Mouse (Mus musculus) liver, embryonic 14.5 days (tissue): ENCODE measurements around the gene Pcp4l1. TPM values are rescaled to one million over a fixed set of nuclear protein-coding genes. Genes with fewer than 3 reads are reported as not detected.
A peak's percentile ranks its signal among the peaks of the same experiment; 100 is the strongest.

Experiments used
- ATAC-seq: fragments of 200-750 bp; cut with Nextera tagmentation; 2 replicates; pipeline ENCODE4 v1.8.0; 2017; ENCODE audit warnings: moderate number of reproducible peaks, mild to moderate bottlenecking, moderate library complexity; ENCODE audit not compliant: insufficient read depth
- DNase-seq, 3 experiments: peaks; one replicate each; pipeline ENCODE4 v3.0.0-alpha.2; 2012 to 2013; ENCODE audit warnings: low read depth in 3 of 3, low spot score in 3 of 3
- H3K27ac ChIP-seq: fragments of 300-500 bp; sonication (generic); 2 replicates; pipeline ENCODE4 v1.5.1; 2014; ENCODE audit warnings: moderate library complexity, mild to moderate bottlenecking, control low read depth, inconsistent platforms
- H3K27me3 ChIP-seq: fragments of 300-500 bp; sonication (generic); 2 replicates; pipeline ENCODE4 v1.6.1; 2014; ENCODE audit warnings: mild to moderate bottlenecking, low read length, moderate library complexity; ENCODE audit not compliant: control insufficient read depth, insufficient read depth
- H3K36me3 ChIP-seq: fragments of 300-500 bp; sonication (generic); replicated peaks from 2 replicates; pipeline ENCODE4 v1.6.1; 2014; ENCODE audit warnings: low read depth; ENCODE audit not compliant: control insufficient read depth, insufficient read depth
- H3K4me1 ChIP-seq, 2 experiments: fragments of 200-500 bp in 1 of 2; fragments of 300-500 bp in 1 of 2; sonication (generic) in 1 of 2; replicated peaks; 2 replicates each; pipeline ENCODE4 v1.6.1; 2012 to 2014; ENCODE audit warnings: antibody characterized with exemption in 1 of 2, inconsistent platforms in 1 of 2, low read length in 1 of 2; ENCODE audit not compliant: control insufficient read depth in 2 of 2, insufficient read depth in 2 of 2
- H3K4me2 ChIP-seq: fragments of 300-500 bp; sonication (generic); 2 replicates; pipeline ENCODE4 v1.6.1; 2014; ENCODE audit warnings: low read depth, mild to moderate bottlenecking, control low read depth, moderate library complexity
- H3K4me3 ChIP-seq, 2 experiments: fragments of 200-500 bp in 1 of 2; fragments of 300-500 bp in 1 of 2; sonication (generic) in 1 of 2; 2 replicates each; pipeline ENCODE4 v1.5.1; 2012 to 2014; ENCODE audit warnings: low read depth in 2 of 2, low read length in 2 of 2, mild to moderate bottlenecking in 2 of 2, control low read depth in 1 of 2, inconsistent platforms in 1 of 2, moderate library complexity in 1 of 2; ENCODE audit not compliant: insufficient read depth in 1 of 2
- H3K9ac ChIP-seq: fragments of 300-500 bp; sonication (generic); replicated peaks from 2 replicates; pipeline ENCODE4 v1.6.1; 2014; ENCODE audit warnings: mild to moderate bottlenecking, control low read depth, moderate library complexity
- H3K9me3 ChIP-seq: fragments of 300-500 bp; sonication (generic); 2 replicates; pipeline ENCODE4 v1.6.1; 2016; ENCODE audit warnings: low read length, mixed read lengths; ENCODE audit not compliant: control insufficient read depth
- CTCF ChIP-seq: IDR thresholded peaks from 2 replicates; pipeline ENCODE4 v1.5.1; 2016; ENCODE audit warnings: antibody characterized with exemption, low read depth, control low read depth
- EP300 ChIP-seq: IDR thresholded peaks from 2 replicates; pipeline ENCODE4 v1.6.1; 2016; ENCODE audit warnings: antibody characterized with exemption, low read depth
- WGBS: fragments of 180-500 bp; shearing (Covaris S2); extraction: QIAGEN DNeasy Blood & Tissue Kit; methylation state at CpG from one replicate; pipeline ENCODE4 v1.1.7; 2014; ENCODE audit not compliant: insufficient replicate concordance; 5-methylcytosine and 5-hydroxymethylcytosine counted together
- polyA plus RNA-seq, 2 experiments: library from polyadenylated mRNA; depleted of rRNA in 1 of 2; stranded (reverse) in 1 of 2; unstranded in 1 of 2; fragments of >200 nt; fragmentation: Nextera tagmentation in 1 of 2; extraction: Ambion mirVana in 1 of 2; gene quantifications; 2 replicates each; pipeline versions ENCODE4 v1.2.1 to v1.2.3; 2012 to 2014

Gene Pcp4l1
- polyA plus RNA-seq, 2 experiments = 1.0 to 1.2 TPM

GRCm38 (mm10) chr1:171222238-171223155 lies 26.4 kb upstream of the Pcp4l1 start, which contains the start of gene Tomm40l:
Gene Tomm40l (minus strand): TSS chr1:171222514.
- H3K4me3 ChIP-seq = peak within 1 kb of the TSS; percentile 60 to 95
- H3K36me3 ChIP-seq = no peaks in the 10 kb centered on the region
- no peaks in the 10 kb centered on the region for H3K9me3 ChIP-seq
- peaks cover 11 to 12% of the 10 kb centered on the region in 2 experiments for H3K4me1 ChIP-seq
- WGBS = 1% methylated on average over 28 of the region's 28 CpGs
- peak within 1 kb of the TSS; percentile 87 for H3K4me2 ChIP-seq
- ATAC-seq (peak; percentile 95), DNase-seq (peak; percentile 96 to 98 (median 98))
- TF ChIP-seq CTCF = peak; percentile 77
- no peak for TF ChIP-seq EP300
- no peaks in the 10 kb centered on the region for H3K27me3 ChIP-seq
- H3K27ac ChIP-seq = peak within 1 kb of the TSS; percentile 87
- peak within 1 kb of the TSS; percentile 85 for H3K9ac ChIP-seq

- no peaks in the 10 kb centered on the region for H3K9me3 ChIP-seq
- H3K27ac ChIP-seq = peak overlapping the region; percentile 17
- H3K9ac ChIP-seq = peak overlapping the region; percentile 54
- H3K36me3 ChIP-seq = no peaks in the 10 kb centered on the region
- H3K4me3 ChIP-seq = peak overlapping the region; percentile 60 to 95
- DNase-seq (no peak), ATAC-seq (no peak)
- WGBS = 6% methylated on average over 22 of the region's 22 CpGs
- H3K4me1 ChIP-seq = peaks cover 11 to 15% of the 10 kb centered on the region in 2 experiments
- H3K4me2 ChIP-seq = peak overlapping the region; percentile 87
- no peaks in the 10 kb centered on the region for H3K27me3 ChIP-seq
- TF ChIP-seq EP300 (no peak), CTCF (no peak)
Observed at GRCm38 (mm10) chr1:171221281-171222193, 25.5 kb upstream of the Pcp4l1 start.

- no peaks in the 10 kb centered on the region for H3K27me3 ChIP-seq
- peak overlapping the region; percentile 87 for H3K4me2 ChIP-seq
- DNase-seq (peak; percentile 69 to 74 (median 72)), ATAC-seq (no peak)
- H3K9me3 ChIP-seq = no peaks in the 10 kb centered on the region
- peaks cover 11 to 15% of the 10 kb centered on the region in 2 experiments for H3K4me1 ChIP-seq
- WGBS = 6% methylated on average over 10 of the region's 10 CpGs
- H3K9ac ChIP-seq = peak overlapping the region; percentile 54
- peak overlapping the region; percentile 60 to 95 for H3K4me3 ChIP-seq
- TF ChIP-seq CTCF (peak; percentile 96), EP300 (no peak)
- H3K27ac ChIP-seq = peak overlapping the region; percentile 17; the same call in 1 of the 2 replicates
- H3K36me3 ChIP-seq = no peaks in the 10 kb centered on the region
Observed at GRCm38 (mm10) chr1:171220871-171221270, 24.8 kb upstream of the Pcp4l1 start.

GRCm38 (mm10) chr1:171216241-171216955 lies 20.3 kb upstream of the Pcp4l1 start:
- whole genome bisulfite sequencing = 51% methylated on average over 18 of the region's 18 CpGs
- Histone ChIP-seq H3K27me3 (no peaks in the 10 kb centered on the region; the same call in 1 of the 2 replicates), H3K4me2 (no peak overlapping the region), H3K4me1 (peaks cover 5 to 11% of the 10 kb centered on the region in 2 experiments), H3K4me3 (no peak overlapping the region), H3K9ac (no peak overlapping the region), H3K9me3 (no peaks in the 10 kb centered on the region), H3K27ac (no peak overlapping the region), H3K36me3 (no peaks in the 10 kb centered on the region)
- DNase-seq = no peak
- no peak for TF ChIP-seq EP300
- no peak for TF ChIP-seq CTCF
- ATAC-seq = no peak
